Mouse (Mus musculus) kidney, postnatal 36 days (tissue): ENCODE data around the gene Erich6.

Source experiments
- DNase-seq, 2 experiments: peaks; one replicate each; pipeline ENCODE4 v3.0.0; 2021 to 2022; ENCODE audit warnings: mixed read lengths in 2 of 2

The Erich6 gene

DNA sequence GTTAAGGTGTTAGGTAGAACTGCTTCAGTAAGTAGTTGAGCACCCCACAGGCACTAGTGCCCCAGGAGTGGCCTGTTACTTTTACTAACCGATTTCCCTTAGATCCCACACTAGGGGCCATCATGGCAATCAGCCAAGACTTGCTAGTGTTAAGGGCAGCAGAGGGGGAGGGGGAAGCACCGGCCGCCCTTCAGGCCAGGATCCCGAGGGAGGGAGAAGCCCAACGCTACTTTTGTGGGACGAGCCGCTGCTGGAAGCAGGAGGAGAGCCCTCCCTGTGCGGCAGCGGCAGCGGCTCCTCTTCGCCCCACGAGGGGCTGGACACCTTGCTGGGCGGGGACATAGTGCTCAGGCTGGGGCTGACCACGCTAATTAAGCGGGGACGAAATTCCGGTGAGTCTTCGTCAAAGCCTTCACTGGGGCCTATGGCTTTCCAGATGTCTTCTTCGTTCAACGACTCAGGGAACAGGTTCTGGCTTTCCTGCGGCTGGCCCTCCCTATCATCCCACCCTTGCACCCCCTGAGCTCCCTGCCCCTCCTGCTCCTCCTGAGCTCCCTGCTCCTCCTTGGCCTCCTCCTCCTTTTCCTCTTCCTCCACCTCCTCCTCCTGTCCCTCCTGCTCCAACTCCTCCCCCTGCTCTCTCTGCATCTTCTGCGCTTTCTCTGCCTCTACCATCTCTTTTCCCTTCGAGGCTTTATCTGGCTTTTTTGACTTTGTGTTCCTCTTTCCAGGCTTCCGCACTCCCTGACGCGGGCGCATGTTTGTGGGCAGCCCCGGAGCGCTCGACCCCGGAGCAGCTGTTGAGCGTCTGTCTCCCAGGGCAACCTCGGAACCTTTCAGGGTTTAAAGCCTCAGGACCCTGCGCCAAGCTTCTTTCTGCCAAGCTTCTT is at the start of gene Erich6:
Erich6 (minus strand) TSS at position 802 of the 890 bp plus-strand sequence.
- DNase-seq = peak; percentile 47 to 65

DNA sequence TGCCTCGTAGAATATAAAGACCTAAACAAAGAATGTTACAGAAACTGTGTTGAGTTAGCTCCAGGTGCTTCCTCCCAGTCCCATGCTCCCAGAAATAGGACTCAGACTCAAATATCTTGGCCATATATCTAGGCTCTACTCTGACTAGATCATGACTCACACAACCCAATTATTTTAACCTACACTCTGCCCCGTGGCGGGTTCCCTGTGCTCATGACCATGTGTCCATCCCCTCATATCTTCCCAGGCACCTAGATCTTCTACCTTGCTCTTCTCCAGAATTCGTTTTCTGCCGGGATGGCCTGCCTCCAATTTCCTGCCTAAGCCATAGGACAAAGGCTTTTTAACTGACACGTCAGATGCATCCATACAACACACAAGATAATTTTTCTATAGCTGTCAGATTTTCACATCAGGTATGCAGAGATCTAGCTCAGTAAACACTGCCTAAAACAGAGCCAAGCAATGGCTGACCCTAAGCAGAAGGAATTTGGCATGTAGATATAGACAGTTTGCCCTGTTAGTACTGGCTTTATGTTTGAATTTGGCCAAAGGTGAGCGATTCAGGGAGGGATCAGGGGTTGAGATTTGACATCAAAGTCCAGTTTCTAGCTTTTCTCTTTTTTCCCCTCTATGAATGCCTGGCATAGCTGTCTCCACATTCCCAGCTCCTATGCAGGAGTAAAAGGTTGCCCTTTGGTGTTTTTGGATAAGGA is 49.4 kb upstream of the Erich6 start:
- DNase-seq = no peak

- DNase-seq = no peak
Measured at GRCm38 (mm10) chr3:58685396-58685795, 48.4 kb upstream of the Erich6 start.

GRCm38 (mm10) chr3:58683346-58683745 is 46.3 kb upstream of the Erich6 start:
- no peak for DNase-seq

- DNase-seq = no peak
Measured at GRCm38 (mm10) chr3:58682336-58682735, 45.3 kb upstream of the Erich6 start.

DNA sequence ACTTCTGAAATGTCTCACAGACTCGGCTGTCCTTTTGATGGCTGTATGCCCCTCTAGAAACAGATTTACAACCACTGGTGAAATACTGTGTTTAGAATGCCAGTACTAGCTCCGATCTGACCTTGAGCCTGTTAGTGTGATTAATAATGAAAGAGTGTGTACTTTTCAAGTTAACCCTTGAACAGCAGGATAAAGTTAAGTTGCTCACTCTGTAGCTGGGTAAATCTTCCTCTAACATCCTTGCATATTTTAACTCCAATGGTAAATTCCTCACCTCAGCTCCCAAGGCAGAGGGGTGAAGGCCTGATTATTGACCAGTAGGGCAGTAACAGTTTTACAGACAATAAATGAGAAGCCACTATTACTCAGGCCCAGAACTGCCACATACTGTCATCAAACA is 44.8 kb upstream of the Erich6 start:
- DNase-seq = peak in 1 of 2 experiments; percentile 68

GRCm38 (mm10) chr3:58680943-58681637 is 44.1 kb upstream of the Erich6 start:
- DNase-seq = no peak

DNA sequence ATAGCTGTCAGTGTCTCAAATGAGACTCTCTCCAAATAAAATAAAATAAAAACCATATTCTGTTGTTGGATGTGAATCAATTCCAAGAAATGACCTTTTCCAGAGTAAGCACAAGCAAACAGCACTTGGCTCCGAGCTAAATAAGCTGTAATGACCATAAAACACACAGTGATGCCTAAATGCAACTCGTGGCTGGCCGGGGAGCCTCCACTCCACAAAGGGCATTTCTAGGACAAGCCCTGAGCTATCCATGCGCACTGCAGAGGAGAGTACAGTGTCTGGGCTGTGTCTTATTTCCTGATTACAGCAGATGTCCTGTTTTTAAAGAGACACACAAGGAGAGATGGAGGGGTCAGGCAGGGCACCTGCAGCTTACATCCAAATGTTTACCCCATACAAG is 43.0 kb upstream of the Erich6 start:
- peak in 1 of 2 experiments; percentile 47 for DNase-seq

DNA sequence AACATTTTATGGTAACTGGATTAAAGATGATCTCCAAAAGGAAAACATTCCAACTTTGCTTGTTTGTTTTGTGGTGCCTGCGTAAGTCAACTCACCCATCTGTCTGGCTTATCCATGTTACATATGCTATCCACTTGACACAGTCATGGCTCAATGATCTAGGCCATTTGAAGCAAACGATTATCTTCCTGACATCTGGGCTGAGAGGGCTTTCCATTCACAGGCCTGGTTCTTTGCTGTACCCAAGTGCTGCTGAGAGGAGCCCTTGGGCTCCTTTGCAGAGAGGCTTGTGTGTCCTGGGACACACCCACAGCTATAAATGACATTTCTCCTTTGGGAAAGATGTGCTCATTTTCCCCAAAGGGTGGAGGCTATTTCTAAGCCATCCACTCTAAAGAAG is 41.9 kb upstream of the Erich6 start:
- no peak for DNase-seq

- peak; percentile 77 to 86 for DNase-seq
Measured at GRCm38 (mm10) chr3:58678384-58678783, 41.4 kb upstream of the Erich6 start.

DNA sequence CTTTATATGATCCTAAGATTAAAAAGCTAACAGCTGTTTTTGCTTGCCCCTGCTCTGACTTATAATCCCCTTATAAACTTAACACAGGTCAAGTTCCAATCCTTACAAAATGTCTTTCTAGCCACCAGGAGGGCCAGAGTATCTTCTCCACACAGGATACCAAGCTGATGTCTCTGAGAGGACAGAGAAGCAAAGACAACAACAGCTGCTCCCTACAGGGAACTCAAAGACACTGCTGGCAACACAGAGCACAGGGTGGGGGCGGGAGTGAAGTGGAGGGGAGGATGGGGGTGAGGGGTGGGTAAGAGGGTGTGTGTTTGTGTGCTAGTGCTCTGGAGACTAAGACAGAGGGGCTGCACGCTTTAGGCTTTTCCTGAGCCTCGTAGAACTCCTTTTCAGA is 40.6 kb upstream of the Erich6 start:
- DNase-seq = no peak

DNA sequence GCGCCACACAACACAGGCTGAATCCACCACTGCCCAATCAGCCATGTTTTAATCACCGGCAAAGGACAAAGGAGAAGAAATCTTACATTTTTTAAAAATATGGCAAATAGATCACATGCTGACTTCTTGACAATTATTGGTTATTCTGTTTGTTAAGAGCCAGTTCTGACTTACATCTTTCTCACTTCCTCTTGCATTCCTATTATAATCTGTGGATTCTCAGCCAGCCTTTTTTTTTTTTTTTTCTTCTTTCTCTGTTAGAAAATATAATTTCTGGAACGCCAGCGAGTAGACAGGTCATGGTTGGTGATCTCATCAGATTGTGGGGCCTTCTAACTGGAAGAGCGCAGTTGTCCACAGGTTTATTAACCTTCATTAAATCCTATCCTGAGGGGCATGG is 36.3 kb upstream of the Erich6 start:
- DNase-seq = no peak

GRCm38 (mm10) chr3:58672481-58673183 is 35.6 kb upstream of the Erich6 start:
- DNase-seq = no peak

GRCm38 (mm10) chr3:58671616-58672250 is 34.7 kb upstream of the Erich6 start:
- DNase-seq = no peak

- DNase-seq = no peak
Measured at GRCm38 (mm10) chr3:58663970-58664369, 27.0 kb upstream of the Erich6 start.

- DNase-seq = peak in 1 of 2 experiments; percentile 34
Measured at GRCm38 (mm10) chr3:58660636-58661035, 23.6 kb upstream of the Erich6 start.

GRCm38 (mm10) chr3:58657356-58657755 is 20.3 kb upstream of the Erich6 start:
- peak; percentile 59 to 86 for DNase-seq

DNA sequence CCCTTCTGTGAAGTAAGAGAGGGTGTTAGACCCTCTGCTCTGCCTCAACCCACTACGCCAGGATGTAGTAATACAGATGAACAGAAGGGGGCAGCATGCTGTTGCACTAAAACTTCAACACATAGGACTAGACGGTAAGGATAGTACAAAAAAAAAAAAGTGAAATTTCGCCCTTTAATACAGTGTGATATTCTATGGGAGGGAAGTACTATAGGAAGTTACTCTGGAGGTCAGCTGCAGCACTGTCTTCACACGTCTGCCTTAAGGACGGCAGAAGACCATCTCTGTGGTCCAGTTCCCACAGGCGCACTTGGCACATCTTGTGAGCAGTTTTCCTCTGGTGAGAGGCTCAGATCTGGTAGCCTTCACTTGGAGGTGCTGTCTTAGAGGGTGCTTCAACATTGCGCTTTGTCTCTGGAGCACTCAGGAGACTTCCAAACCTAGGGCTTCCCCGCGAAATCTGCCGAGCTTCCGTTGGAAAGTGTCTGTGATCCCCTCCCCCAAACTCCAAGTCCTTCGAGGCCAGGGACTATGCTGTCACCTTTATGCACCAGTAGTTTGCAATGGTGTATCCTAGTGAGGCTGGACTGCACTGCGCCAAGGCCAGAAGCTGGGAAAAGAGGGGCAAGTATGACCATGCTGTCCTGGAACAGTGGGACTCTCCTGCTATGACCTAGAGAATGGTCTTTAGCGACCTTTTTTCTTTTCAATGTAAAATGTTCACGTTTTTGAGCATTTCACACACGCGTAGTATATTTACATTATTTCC is 18.5 kb upstream of the Erich6 start:
- DNase-seq = peak; percentile 66 to 83

DNA sequence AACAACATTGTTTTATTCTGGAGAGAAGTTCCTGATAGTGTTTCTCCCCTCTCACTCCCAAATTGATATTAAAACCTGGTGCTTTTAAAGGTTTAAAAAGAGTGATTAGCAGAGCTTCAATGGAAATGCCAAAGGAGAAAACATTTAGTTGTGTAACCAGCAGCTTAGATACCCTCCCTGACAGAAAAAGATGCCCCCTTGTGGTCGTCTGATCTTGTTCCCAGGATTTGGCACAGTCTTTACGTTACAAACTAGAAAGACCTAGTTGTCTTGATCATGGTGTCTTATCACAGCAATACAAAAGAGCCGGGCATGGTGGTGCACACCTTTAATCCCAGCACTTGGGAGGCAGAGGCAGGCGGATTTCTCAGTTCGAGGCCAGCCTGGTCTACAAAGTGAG is 16.9 kb upstream of the Erich6 start:
- peak; percentile 55 to 65 for DNase-seq

- DNase-seq = no peak
Measured at GRCm38 (mm10) chr3:58650328-58650727, 13.3 kb upstream of the Erich6 start.

DNA sequence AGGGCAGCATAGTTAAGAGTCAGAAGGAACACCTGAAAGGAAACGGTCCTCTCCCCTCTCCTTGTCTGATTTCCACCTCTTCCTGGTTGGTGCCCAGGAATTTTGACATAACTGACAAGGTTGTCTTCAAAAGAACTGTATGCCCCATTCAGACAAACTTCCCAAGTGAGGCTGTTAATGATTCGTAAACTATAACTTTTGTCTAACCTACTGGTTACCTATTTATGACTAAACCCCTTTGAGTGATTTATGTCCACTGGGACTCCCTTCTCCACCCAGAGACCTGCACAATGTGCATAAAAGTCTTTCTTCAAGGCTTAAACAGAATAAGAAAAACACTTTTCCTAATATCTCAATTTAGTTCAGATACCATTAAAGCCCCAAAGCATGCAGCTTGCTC is 10.2 kb upstream of the Erich6 start:
- DNase-seq = peak in 1 of 2 experiments; percentile 37
